Mouse (Mus musculus) ES-Bruce4 (cell line): Measurements from ENCODE around the gene Shq1.

Experiments used
- CTCF ChIP-seq: IDR thresholded peaks from one replicate; pipeline ENCODE4 v1.8.1; 2011; ENCODE audit warnings: low read depth, low read length
- POLR2A ChIP-seq: IDR thresholded peaks from one replicate; pipeline ENCODE4 v1.8.1; 2011; ENCODE audit warnings: low read length; ENCODE audit not compliant: insufficient read depth

GRCm38 (mm10) chr6:100622861-100623507 lies 48.0 kb downstream of the Shq1 start:
- no peak for TF ChIP-seq CTCF
- TF ChIP-seq POLR2A = no peak
